9 mouse cellular contexts compared by ENCODE assay signal in genomic region chr16:58663021-58663420, GRCm38 (mm10). TPM values are rescaled to one million over a fixed set of nuclear protein-coding genes. Genes with fewer than 3 reads are reported as not detected.
DNase-seq lines count a peak whose midpoint lies in the region; ATAC-seq and TF ChIP-seq lines count a peak whose summit lies in the region.
"Had no signal": no experiment of that assay in that cellular context is flagged by ENCODE, and none has a peak within 500 bp of the region (broad histone marks: within the 10 kb centered on the region; RNA-seq: fewer than 3 reads in every experiment).

No protein-coding gene starts in this region.

- peak; percentile 61 for TF ChIP-seq CTCF in left cerebral cortex, adult 2 months (IDR thresholded peaks at IDR 0.05)

- H3K27ac ChIP-seq in left cerebral cortex, adult 2 months: no peak overlapping the region

- intact Hi-C loops in left cerebral cortex, adult 2 months (cut with DNase I): loop anchor here (5.0 kb wide), 3 partner anchors 201 to 1031 kb away; no protein-coding TSS in a partner anchor
- intact Hi-C loops in left cerebral cortex, postnatal 14 days (cut with DNase I): loop anchor here (5.0 to 10.0 kb wide), 4 partner anchors 36 to 1051 kb away; no protein-coding TSS in a partner anchor
- intact Hi-C loops in left cerebral cortex, postnatal 10 days (cut with DNase I): no loop called here

- peak; percentile 76 for ATAC-seq in neutrophil, adult 5-6 weeks (ENCODE audit: extremely low read depth, insufficient number of reproducible peaks, low FRiP score, poor library complexity, severe bottlenecking)

- no peak overlapping the region for H3K4me3 ChIP-seq in left cerebral cortex, adult 2 months

- no peak for DNase-seq in left cerebral cortex, adult 2 months (ENCODE audit: extremely low spot score in 1 of 2, low spot score in 2 of 2)
- DNase-seq in left cerebral cortex, postnatal 14 days (ENCODE audit: low spot score in 2 of 2): no peak
- peak; percentile 25 for DNase-seq in brain, adult 2 months (ENCODE audit: low read depth, low spot score)
- DNase-seq in liver: peak; percentile 3
- DNase-seq in urinary bladder, postnatal 36 days (ENCODE audit: low spot score in 2 of 2): no peak
- no peak for DNase-seq in left cerebral cortex, postnatal 10 days (ENCODE audit: extremely low spot score in 1 of 2, low spot score in 2 of 2)
- no peak for DNase-seq in kidney, postnatal 14 days
- DNase-seq: right cerebral cortex, postnatal 25 days had no signal

RNA-seq across cellular contexts. Expression of gene Cpox, which starts 7.1 kb away (rescaled TPM):
- 10 to 100 TPM; 35.5 to 37.5 TPM for total RNA-seq in left cerebral cortex, adult 2 months (2021)
- total RNA-seq in left cerebral cortex, postnatal 14 days (2021): 10 to 100 TPM; 33.7 to 35.5 TPM
- 13.8 and 14.4 TPM in 2 replicates for total RNA-seq in neutrophil, adult 5-6 weeks (2017)
- total RNA-seq in left cerebral cortex, postnatal 10 days (2021): 10 to 100 TPM; 27.7 to 28.9 TPM

RNA-seq across cellular contexts. Expression of gene E330017A01Rik, which starts 24.5 kb away (rescaled TPM):
- not detected for total RNA-seq in left cerebral cortex, adult 2 months (2021)
- total RNA-seq in left cerebral cortex, postnatal 14 days (2021): not detected
- total RNA-seq in neutrophil, adult 5-6 weeks (2017): not detected in 2 replicates
- not detected for total RNA-seq in left cerebral cortex, postnatal 10 days (2021)

RNA-seq across cellular contexts. Expression of gene Gm813, which starts 46.2 kb away (rescaled TPM):
- not detected for total RNA-seq in left cerebral cortex, adult 2 months (2021)
- not detected for total RNA-seq in left cerebral cortex, postnatal 14 days (2021)
- not detected in 2 replicates for total RNA-seq in neutrophil, adult 5-6 weeks (2017)
- total RNA-seq in left cerebral cortex, postnatal 10 days (2021): not detected

RNA-seq across cellular contexts. Expression of gene Gpr15, which starts 55.8 kb away (rescaled TPM):
- total RNA-seq in left cerebral cortex, adult 2 months (2021): not detected
- total RNA-seq in left cerebral cortex, postnatal 14 days (2021): not detected
- total RNA-seq in neutrophil, adult 5-6 weeks (2017): 0.23 and 0.86 TPM in 2 replicates
- total RNA-seq in left cerebral cortex, postnatal 10 days (2021): not detected

Comparison
In these comparisons a context has a peak if more than half of its experiments do, and no peak if none do; other contexts are left out.
1. DNase-seq: peak in brain, adult 2 months (single experiment) and liver (single experiment); none in left cerebral cortex, adult 2 months (0 of 2), left cerebral cortex, postnatal 14 days (0 of 2), urinary bladder, postnatal 36 days (0 of 2), left cerebral cortex, postnatal 10 days (0 of 2) and kidney, postnatal 14 days (single experiment).